Mouse (Mus musculus): Measurements from ENCODE around the gene Gamt. TPM values are rescaled to one million over a fixed set of nuclear protein-coding genes. Genes with fewer than 3 reads are reported as not detected.
"Not testable (repeated sequence)": the region's sequence is repeated elsewhere in the genome, so short reads cannot be mapped to it uniquely, and the experiment has no call there.

The Gamt gene
- total and polyA plus RNA-seq, 3 experiments, result 8.3 to 11.0 (median 8.4) TPM

GRCm38 (mm10) chr10:80248971-80249640 is 11.7 kb downstream of the Gamt start, which contains the start of gene Ndufs7:
TSS of gene Ndufs7 (plus strand) at chr10:80249121.
- Histone ChIP-seq H3K36me3 (ENCODE audit: control insufficient read depth, insufficient read depth, low read length) (no peaks in the 10 kb centered on the region; the same call in 1 of the 2 replicates), H3K79me2 (replicated peaks; ENCODE audit: control insufficient read depth, insufficient read depth, low read length) (peaks cover 8% of the 10 kb centered on the region), H3K27me3 (ENCODE audit: control insufficient read depth, insufficient read depth, low read length) (no peaks in the 10 kb centered on the region), H3K9ac (ENCODE audit: low read depth, low read length) (peak within 1 kb of the TSS; percentile 96), H3K4me1 (ENCODE audit: control insufficient read depth, insufficient read depth, low read length) (peaks cover 10% of the 10 kb centered on the region), H3K27ac (peak within 1 kb of the TSS; percentile 96), H3K4me3 (peak within 1 kb of the TSS; percentile 90)
- TF ChIP-seq EP300 (IDR thresholded peaks at IDR 0.05; ENCODE audit: insufficient read depth, low read depth, low read length), result peak; percentile 74
- TF ChIP-seq CTCF (IDR thresholded peaks at IDR 0.05), result no peak
- TF ChIP-seq POLR2A (IDR thresholded peaks at IDR 0.05; ENCODE audit: insufficient read depth, low read depth, low read length), result peak; percentile 96
- DNase-seq, result peak; percentile 94 to 95
- WGBS, result under 1% methylated on average over 53 of the region's 53 CpGs
- intact Hi-C loops (cut with DNase I), result loop anchor here (1.0 to 2.0 kb wide), 2 partner anchors 11 to 22 kb away; partner anchors contain the start of gene Mum1

GRCm38 (mm10) chr10:80248437-80248836 is 12.4 kb downstream of the Gamt start:
- 34% methylated on average over 3 of the region's 3 CpGs for WGBS
- peak overlapping the region; percentile 96 for H3K27ac ChIP-seq
- not testable (repeated sequence) for H3K4me1 ChIP-seq (ENCODE audit: control insufficient read depth, insufficient read depth, low read length); DNase-seq; H3K36me3 ChIP-seq (ENCODE audit: control insufficient read depth, insufficient read depth, low read length); H3K79me2 ChIP-seq (replicated peaks; ENCODE audit: control insufficient read depth, insufficient read depth, low read length); H3K27me3 ChIP-seq (ENCODE audit: control insufficient read depth, insufficient read depth, low read length); H3K9ac ChIP-seq (ENCODE audit: low read depth, low read length)
- H3K4me3 ChIP-seq, result peak overlapping the region; percentile 36
- intact Hi-C loops (cut with DNase I), result loop anchor here (2.0 kb wide), 1 partner anchor 22 kb away; the partner anchor contains the start of gene Mum1

GRCm38 (mm10) chr10:80247849-80248248 is 13.0 kb downstream of the Gamt start:
- no peak for DNase-seq
- Histone ChIP-seq H3K9ac (ENCODE audit: low read depth, low read length) (no peak overlapping the region), H3K27me3 (ENCODE audit: control insufficient read depth, insufficient read depth, low read length) (no peaks in the 10 kb centered on the region), H3K36me3 (ENCODE audit: control insufficient read depth, insufficient read depth, low read length) (no peaks in the 10 kb centered on the region), H3K4me3 (no peak overlapping the region), H3K79me2 (replicated peaks; ENCODE audit: control insufficient read depth, insufficient read depth, low read length) (peaks cover 7% of the 10 kb centered on the region), H3K4me1 (ENCODE audit: control insufficient read depth, insufficient read depth, low read length) (peaks cover 8% of the 10 kb centered on the region), H3K27ac (no peak overlapping the region)
- intact Hi-C loops (cut with DNase I), result loop anchor here (2.0 kb wide), 1 partner anchor 21 kb away; the partner anchor contains the start of gene Mum1
- TF ChIP-seq POLR2A (IDR thresholded peaks at IDR 0.05; ENCODE audit: insufficient read depth, low read depth, low read length) (no peak), EP300 (IDR thresholded peaks at IDR 0.05; ENCODE audit: insufficient read depth, low read depth, low read length) (no peak), CTCF (IDR thresholded peaks at IDR 0.05) (peak; percentile 46)
- 44% methylated on average over 6 of the region's 6 CpGs for WGBS

- no peak overlapping the region for H3K9ac ChIP-seq (ENCODE audit: low read depth, low read length)
- no peak; the same call in 1 of the 2 replicates for TF ChIP-seq CTCF (IDR thresholded peaks at IDR 0.05)
- TF ChIP-seq POLR2A (IDR thresholded peaks at IDR 0.05; ENCODE audit: insufficient read depth, low read depth, low read length), result no peak
- peak; percentile 79; the same call in 1 of the 2 replicates for TF ChIP-seq EP300 (IDR thresholded peaks at IDR 0.05; ENCODE audit: insufficient read depth, low read depth, low read length)
Observed at GRCm38 (mm10) chr10:80245600-80245999, 15.2 kb downstream of the Gamt start.

GRCm38 (mm10) chr10:80244791-80245399 is 15.9 kb downstream of the Gamt start:
- no peak overlapping the region for H3K9ac ChIP-seq (ENCODE audit: low read depth, low read length)
- H3K36me3 ChIP-seq (ENCODE audit: control insufficient read depth, insufficient read depth, low read length), result no peaks in the 10 kb centered on the region
- WGBS, result 31% methylated on average over 5 of the region's 5 CpGs
- no peaks in the 10 kb centered on the region for H3K79me2 ChIP-seq (replicated peaks; ENCODE audit: control insufficient read depth, insufficient read depth, low read length)
- H3K27ac ChIP-seq, result no peak overlapping the region
- TF ChIP-seq POLR2A (IDR thresholded peaks at IDR 0.05; ENCODE audit: insufficient read depth, low read depth, low read length) (no peak), EP300 (IDR thresholded peaks at IDR 0.05; ENCODE audit: insufficient read depth, low read depth, low read length) (no peak), CTCF (IDR thresholded peaks at IDR 0.05) (peak; percentile 52)
- H3K4me3 ChIP-seq, result no peak overlapping the region
- intact Hi-C loops (cut with DNase I), result loop anchor here (1.0 kb wide), 2 partner anchors 46 to 70 kb away; no protein-coding TSS in a partner anchor
- H3K4me1 ChIP-seq (ENCODE audit: control insufficient read depth, insufficient read depth, low read length), result peaks cover 4% of the 10 kb centered on the region; the same call in 1 of the 2 replicates
- H3K27me3 ChIP-seq (ENCODE audit: control insufficient read depth, insufficient read depth, low read length), result no peaks in the 10 kb centered on the region
- DNase-seq, result no peak

More at GRCm38 (mm10) chr10:80245600-80245999, 15.2 kb downstream of the Gamt start:
- Histone ChIP-seq H3K4me1 (ENCODE audit: control insufficient read depth, insufficient read depth, low read length) (peaks cover 8% of the 10 kb centered on the region), H3K36me3 (ENCODE audit: control insufficient read depth, insufficient read depth, low read length) (no peaks in the 10 kb centered on the region), H3K79me2 (replicated peaks; ENCODE audit: control insufficient read depth, insufficient read depth, low read length) (peaks cover 4% of the 10 kb centered on the region; the same call in 1 of the 2 replicates), H3K27me3 (ENCODE audit: control insufficient read depth, insufficient read depth, low read length) (no peaks in the 10 kb centered on the region), H3K27ac (no peak overlapping the region), H3K4me3 (no peak overlapping the region)
- WGBS, result 2% methylated on average over 4 of the region's 4 CpGs
- intact Hi-C loops (cut with DNase I), result loop anchor here (1.0 kb wide), 2 partner anchors 46 to 70 kb away; no protein-coding TSS in a partner anchor
- DNase-seq, result peak; percentile 71 to 76

GRCm38 (mm10) chr10:80242607-80243006 is 18.2 kb downstream of the Gamt start:
- 77% methylated on average over 3 of the region's 3 CpGs for WGBS
- Histone ChIP-seq H3K79me2 (replicated peaks; ENCODE audit: control insufficient read depth, insufficient read depth, low read length) (no peaks in the 10 kb centered on the region), H3K27ac (no peak overlapping the region), H3K4me3 (no peak overlapping the region), H3K36me3 (ENCODE audit: control insufficient read depth, insufficient read depth, low read length) (no peaks in the 10 kb centered on the region), H3K4me1 (ENCODE audit: control insufficient read depth, insufficient read depth, low read length) (peaks cover 4% of the 10 kb centered on the region; the same call in 1 of the 2 replicates), H3K9ac (ENCODE audit: low read depth, low read length) (no peak overlapping the region), H3K27me3 (ENCODE audit: control insufficient read depth, insufficient read depth, low read length) (no peaks in the 10 kb centered on the region)
- intact Hi-C loops (cut with DNase I), result no loop called here
- DNase-seq, result no peak
- TF ChIP-seq CTCF (IDR thresholded peaks at IDR 0.05), result no peak
- no peak for TF ChIP-seq EP300 (IDR thresholded peaks at IDR 0.05; ENCODE audit: insufficient read depth, low read depth, low read length)
- no peak for TF ChIP-seq POLR2A (IDR thresholded peaks at IDR 0.05; ENCODE audit: insufficient read depth, low read depth, low read length)
